Mouse (Mus musculus) brown adipose tissue, adult 24 weeks (tissue): ENCODE data around the gene Zfp575. TPM values are rescaled to one million over a fixed set of nuclear protein-coding genes. Genes with fewer than 3 reads are reported as not detected.

Source experiments
- H3K27ac ChIP-seq: fragments of 200-500 bp; replicated peaks from 2 replicates; pipeline ENCODE4 v1.5.1; 2012; ENCODE audit warnings: low read depth, mild to moderate bottlenecking, low read length
- H3K4me1 ChIP-seq: fragments of 200-500 bp; 2 replicates; pipeline ENCODE4 v1.6.1; 2012; ENCODE audit warnings: low read length, mixed read lengths; ENCODE audit not compliant: control insufficient read depth, insufficient read depth, insufficient read length
- H3K4me3 ChIP-seq: fragments of 200-500 bp; 2 replicates; pipeline ENCODE4 v1.5.1; 2012; ENCODE audit warnings: low read depth, mild to moderate bottlenecking, low read length, moderate library complexity; ENCODE audit not compliant: insufficient read depth
- polyA plus RNA-seq: library from polyadenylated mRNA; stranded (reverse); fragments of >200 nt; gene quantifications from 2 replicates; pipeline ENCODE4 v1.2.4, GENCODE M21; 2012; ENCODE audit not compliant: missing spikeins, insufficient read depth, insufficient read length

The Zfp575 gene
- polyA plus RNA-seq, 1 experiment = not detected

DNA sequence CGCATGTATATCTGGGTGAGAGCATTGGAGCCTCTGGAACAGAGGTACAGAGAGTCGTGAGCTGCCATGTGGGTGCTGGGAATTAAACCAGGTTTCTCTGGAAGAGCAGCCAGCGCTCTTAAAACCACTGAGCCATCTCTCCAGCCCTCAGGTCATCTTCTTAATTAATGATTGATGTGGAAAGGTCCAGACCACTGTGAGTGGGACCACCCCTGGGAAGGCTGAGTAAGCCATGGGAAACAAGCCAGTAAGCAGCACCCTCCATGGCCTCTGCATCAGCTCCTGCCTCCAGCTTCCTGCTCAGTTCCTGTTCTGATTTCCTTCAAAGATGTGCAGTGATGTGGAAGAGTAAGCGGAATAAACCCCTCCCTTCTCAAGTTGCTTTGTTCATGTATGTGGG, 4.7 kb upstream of the Zfp575 start:
- no peak overlapping the region for H3K4me3 ChIP-seq
- peaks cover 6% of the 10 kb centered on the region; the same call in 1 of the 2 replicates for H3K4me1 ChIP-seq
- no peak overlapping the region for H3K27ac ChIP-seq

DNA sequence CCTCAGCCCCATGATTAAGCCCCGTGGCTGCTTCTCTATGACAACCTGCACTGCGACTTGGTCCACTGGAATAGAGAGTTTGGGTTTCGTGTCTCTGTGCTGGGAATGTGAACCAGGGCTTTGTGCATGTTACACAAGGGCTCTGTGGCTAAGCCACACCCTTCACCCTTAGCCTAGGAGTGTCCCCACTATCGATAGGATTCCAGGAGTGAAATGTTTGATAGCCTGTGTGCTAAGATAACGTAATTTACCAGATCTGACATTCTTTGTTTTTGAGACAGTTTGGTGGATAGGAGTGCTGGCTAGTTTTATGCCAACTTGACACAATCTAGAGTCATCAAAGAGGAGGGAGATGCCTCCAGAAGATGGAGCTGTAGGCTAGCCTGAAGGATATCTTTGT, 4.3 kb upstream of the Zfp575 start:
- no peak overlapping the region for H3K4me3 ChIP-seq
- peaks cover 6% of the 10 kb centered on the region; the same call in 1 of the 2 replicates for H3K4me1 ChIP-seq
- no peak overlapping the region for H3K27ac ChIP-seq

DNA sequence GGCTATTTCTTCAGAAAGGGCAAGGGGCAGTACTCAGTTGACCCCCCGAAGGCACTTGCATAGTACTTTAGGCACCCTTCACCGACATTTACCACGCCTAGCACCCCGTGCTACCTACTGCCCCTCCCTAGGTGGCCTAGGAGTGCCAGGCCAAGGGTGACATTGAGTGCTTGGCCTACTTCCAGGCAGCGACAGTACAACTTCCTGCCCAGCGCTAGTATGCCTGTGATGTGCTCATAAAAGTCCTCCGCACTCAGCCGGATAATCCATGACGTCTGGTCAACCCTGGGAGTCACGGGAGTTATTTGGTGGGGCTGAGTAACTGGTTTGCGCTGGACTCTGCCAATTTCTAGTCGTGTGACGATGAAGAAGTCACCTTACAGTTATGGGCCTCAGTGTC, 895 bp upstream of the Zfp575 start:
- H3K4me3 ChIP-seq = no peak overlapping the region

GRCm38 (mm10) chr7:24586828-24587227, 613 bp downstream of the Zfp575 start:
- no peak overlapping the region for H3K4me3 ChIP-seq
- peaks cover 4% of the 10 kb centered on the region; the same call in 1 of the 2 replicates for H3K4me1 ChIP-seq
- H3K27ac ChIP-seq = no peak overlapping the region

More for the DNA sequence above, 895 bp upstream of the Zfp575 start:
- peaks cover 6% of the 10 kb centered on the region; the same call in 1 of the 2 replicates for H3K4me1 ChIP-seq
- H3K27ac ChIP-seq = no peak overlapping the region

DNA sequence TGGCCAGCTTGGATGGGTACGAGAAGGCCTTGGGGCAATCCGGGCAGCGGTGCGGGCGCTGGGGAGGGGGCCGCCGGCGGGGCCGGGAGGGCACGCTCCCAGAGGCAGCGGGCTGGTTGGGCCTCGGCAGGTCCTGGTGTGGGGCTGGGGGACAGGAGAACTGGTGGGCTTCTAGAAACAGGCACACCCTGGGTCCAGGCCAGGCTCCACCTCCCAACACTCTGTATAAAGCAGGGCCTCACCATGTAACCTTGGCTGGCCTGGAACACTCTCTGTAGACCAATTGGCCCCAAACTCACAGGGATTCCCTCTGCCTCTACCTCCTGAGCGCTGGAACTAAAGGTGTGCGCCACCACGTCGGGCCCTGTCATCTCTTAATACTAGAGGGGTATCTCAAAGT, 1.4 kb downstream of the Zfp575 start:
- Histone ChIP-seq H3K4me3 (no peak overlapping the region), H3K27ac (no peak overlapping the region), H3K4me1 (peaks cover 4% of the 10 kb centered on the region; the same call in 1 of the 2 replicates)

DNA sequence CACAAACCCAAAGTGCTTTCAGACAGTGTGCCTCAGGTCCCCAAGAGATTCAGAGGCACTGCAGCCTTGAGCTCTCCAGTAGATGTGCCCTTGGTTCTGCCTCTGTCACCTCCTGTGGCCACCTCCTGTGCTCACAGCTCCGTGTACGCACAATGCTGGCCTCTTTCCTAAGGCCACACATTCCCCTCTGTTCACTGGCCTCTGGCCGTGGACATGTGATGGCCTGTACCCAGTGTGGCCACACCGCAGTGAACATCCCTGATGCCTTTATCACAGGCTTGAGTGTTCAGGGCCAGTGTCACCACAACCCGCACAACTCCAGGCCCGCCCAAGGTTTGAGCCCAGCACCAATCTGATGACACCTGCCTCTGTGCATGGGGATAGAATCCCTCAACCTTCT, 2.6 kb downstream of the Zfp575 start:
- peaks cover 4% of the 10 kb centered on the region; the same call in 1 of the 2 replicates for H3K4me1 ChIP-seq

DNA sequence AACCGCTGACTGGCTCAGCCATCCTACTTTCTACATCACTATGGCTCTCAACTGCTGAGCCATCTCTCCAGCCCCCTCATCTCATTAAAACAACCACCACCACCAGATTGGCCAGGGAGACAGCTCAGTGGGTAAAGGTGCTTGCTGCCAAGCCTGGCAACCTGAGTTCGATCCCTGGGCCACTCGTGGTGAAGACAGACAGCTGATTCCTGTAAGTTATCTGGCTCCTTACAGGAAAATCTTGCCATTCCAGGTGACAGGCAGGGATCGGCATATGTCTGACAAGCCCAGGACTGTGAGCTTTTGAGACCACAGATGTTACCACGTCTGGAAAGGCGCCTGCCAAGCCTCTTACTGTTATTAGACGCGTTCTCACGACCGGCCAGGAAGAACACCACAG, 9.6 kb downstream of the Zfp575 start:
- Histone ChIP-seq H3K4me3 (no peak overlapping the region), H3K27ac (no peak overlapping the region), H3K4me1 (no peaks in the 10 kb centered on the region)

More for the DNA sequence above, 2.6 kb downstream of the Zfp575 start:
- H3K4me3 ChIP-seq = no peak overlapping the region
- H3K27ac ChIP-seq = no peak overlapping the region

GRCm38 (mm10) chr7:24574224-24574796, 13.1 kb downstream of the Zfp575 start:
- Histone ChIP-seq H3K4me1 (no peaks in the 10 kb centered on the region), H3K27ac (no peak overlapping the region), H3K4me3 (no peak overlapping the region)

DNA sequence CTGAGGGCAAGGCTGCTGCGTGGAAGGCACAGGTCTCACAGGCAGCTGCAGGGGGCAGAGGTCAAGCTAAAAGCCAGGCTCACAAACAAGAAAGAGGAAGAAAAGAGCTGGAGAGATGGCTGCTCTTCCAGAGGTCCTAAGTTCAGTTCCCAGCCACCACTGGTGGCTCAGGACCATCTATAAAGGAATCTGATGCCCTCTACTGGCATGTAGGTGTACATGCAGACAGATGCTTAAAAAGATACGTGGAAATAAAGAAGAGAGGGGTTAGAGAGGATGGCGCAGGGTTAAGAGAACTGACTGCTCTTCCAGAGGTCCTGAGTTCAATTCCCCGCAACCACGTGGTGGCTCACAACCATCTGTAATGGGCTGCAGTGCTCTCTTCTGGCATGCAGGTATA, 15.0 kb downstream of the Zfp575 start:
- H3K27ac ChIP-seq = no peak overlapping the region
- H3K4me3 ChIP-seq = no peak overlapping the region
- H3K4me1 ChIP-seq = no peaks in the 10 kb centered on the region

DNA sequence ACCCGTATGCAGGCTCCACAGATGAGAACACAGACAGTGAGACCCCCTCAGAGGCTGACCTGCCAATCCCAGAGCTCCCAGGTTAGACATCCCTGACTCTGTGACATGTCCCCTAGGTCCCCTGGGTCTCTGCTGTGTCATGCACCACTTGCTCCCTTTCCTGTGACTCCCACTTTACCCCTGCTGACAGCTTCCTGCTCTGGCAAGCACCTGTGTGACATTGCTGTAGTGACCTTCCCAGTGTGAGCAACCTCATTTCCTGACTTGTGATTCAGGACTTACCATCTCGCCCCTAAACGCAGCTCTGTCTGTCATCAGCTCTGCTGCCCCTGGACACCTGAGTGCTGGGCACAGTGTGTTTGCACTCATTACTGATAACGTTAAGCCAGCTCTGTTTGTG, 16.4 kb downstream of the Zfp575 start:
- Histone ChIP-seq H3K4me1 (no peaks in the 10 kb centered on the region), H3K27ac (no peak overlapping the region), H3K4me3 (no peak overlapping the region)

DNA sequence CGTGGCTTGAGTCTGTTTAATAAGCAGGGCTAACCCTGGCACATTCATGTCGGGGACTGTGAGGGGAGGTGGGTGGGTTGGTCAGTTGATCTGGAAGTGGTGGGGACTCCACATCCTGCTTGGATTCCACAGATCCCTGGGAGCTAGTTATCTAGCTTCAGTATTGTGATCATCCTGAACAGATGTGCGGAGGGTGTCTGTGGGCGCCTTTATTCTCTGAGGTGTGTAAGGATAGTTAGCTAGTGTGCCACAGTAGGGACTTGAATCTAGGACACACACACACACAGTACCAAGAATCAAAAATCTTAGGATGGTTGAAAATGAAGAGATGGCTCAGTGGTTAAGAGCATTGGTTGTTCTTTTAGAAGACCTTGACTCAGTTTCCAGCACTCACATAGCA, 18.9 kb downstream of the Zfp575 start:
- Histone ChIP-seq H3K4me1 (no peaks in the 10 kb centered on the region), H3K27ac (no peak overlapping the region), H3K4me3 (no peak overlapping the region)

GRCm38 (mm10) chr7:24566206-24566605, 21.2 kb downstream of the Zfp575 start:
- Histone ChIP-seq H3K4me1 (no peaks in the 10 kb centered on the region), H3K4me3 (no peak overlapping the region), H3K27ac (no peak overlapping the region)

GRCm38 (mm10) chr7:24565627-24566026, 21.8 kb downstream of the Zfp575 start:
- H3K4me3 ChIP-seq = no peak overlapping the region

GRCm38 (mm10) chr7:24564607-24565265, 22.7 kb downstream of the Zfp575 start:
- Histone ChIP-seq H3K4me1 (no peaks in the 10 kb centered on the region), H3K4me3 (no peak overlapping the region)

More at GRCm38 (mm10) chr7:24565627-24566026, 21.8 kb downstream of the Zfp575 start:
- Histone ChIP-seq H3K27ac (no peak overlapping the region), H3K4me1 (no peaks in the 10 kb centered on the region)

GRCm38 (mm10) chr7:24563837-24564206, 23.6 kb downstream of the Zfp575 start:
- Histone ChIP-seq H3K4me3 (no peak overlapping the region), H3K4me1 (no peaks in the 10 kb centered on the region)

More at GRCm38 (mm10) chr7:24564607-24565265, 22.7 kb downstream of the Zfp575 start:
- no peak overlapping the region for H3K27ac ChIP-seq

More at GRCm38 (mm10) chr7:24563837-24564206, 23.6 kb downstream of the Zfp575 start:
- H3K27ac ChIP-seq = no peak overlapping the region
